Mouse (Mus musculus) MEL (cell line): ENCODE measurements around the gene Atp6v1g2. TPM values are rescaled to one million over a fixed set of nuclear protein-coding genes. Genes with fewer than 3 reads are reported as not detected.

Experiments used
- DNase-seq: peaks from one replicate; pipeline ENCODE4 v3.0.0; 2011; ENCODE audit warnings: low read depth, low spot score
- H3K27ac ChIP-seq: 2 replicates; pipeline ENCODE4 v1.5.1; 2012; ENCODE audit warnings: low read depth, mild to moderate bottlenecking, control low read depth, low read length, moderate library complexity; ENCODE audit not compliant: control insufficient read depth
- H3K27me3 ChIP-seq, 2 experiments: fragments of 150-350 bp in 1 of 2; sonication (generic) in 1 of 2; 2 replicates each; pipeline ENCODE4 v1.6.1; 2012; ENCODE audit warnings: low read length in 2 of 2, mild to moderate bottlenecking in 2 of 2, improper control_type of control experiment in 1 of 2, moderate library complexity in 1 of 2; ENCODE audit not compliant: insufficient read depth in 2 of 2, control insufficient read depth in 1 of 2
- H3K36me3 ChIP-seq, 2 experiments: 2 replicates each; pipeline ENCODE4 v1.6.1; 2012 to 2014; ENCODE audit warnings: low read length in 2 of 2, improper control_type of control experiment in 1 of 2, inconsistent platforms in 1 of 2, mild to moderate bottlenecking in 1 of 2; ENCODE audit not compliant: insufficient read depth in 2 of 2, control insufficient read depth in 1 of 2
- H3K4me1 ChIP-seq, 2 experiments: fragments of 150-350 bp in 1 of 2; sonication (generic) in 1 of 2; 2 replicates each; pipeline ENCODE4 v1.6.1; 2012; ENCODE audit warnings: low read length in 2 of 2, improper control_type of control experiment in 1 of 2, mild to moderate bottlenecking in 1 of 2; ENCODE audit not compliant: insufficient read depth in 2 of 2, control insufficient read depth in 1 of 2
- H3K4me3 ChIP-seq, 2 experiments: fragments of 150-350 bp in 1 of 2; sonication (generic) in 1 of 2; 2 replicates each; pipeline ENCODE4 v1.5.1; 2012; ENCODE audit warnings: low read depth in 2 of 2, low read length in 2 of 2, mild to moderate bottlenecking in 2 of 2, moderate library complexity in 2 of 2, control low read depth in 1 of 2, improper control_type of control experiment in 1 of 2; ENCODE audit not compliant: control insufficient read depth in 1 of 2, insufficient read depth in 1 of 2
- H3K79me2 ChIP-seq: 2 replicates; pipeline ENCODE4 v1.6.1; 2012; ENCODE audit warnings: mild to moderate bottlenecking, low read length, moderate library complexity; ENCODE audit not compliant: control insufficient read depth, poor library complexity, insufficient read depth
- H3K9ac ChIP-seq: 2 replicates; pipeline ENCODE4 v1.6.1; 2012; ENCODE audit warnings: low read depth, mild to moderate bottlenecking, control low read depth, low read length, moderate library complexity; ENCODE audit not compliant: control insufficient read depth, poor library complexity, severe bottlenecking
- H3K9me3 ChIP-seq: fragments of 150-350 bp; sonication (generic); replicated peaks from 2 replicates; pipeline ENCODE4 v1.6.1; 2012; ENCODE audit warnings: mild to moderate bottlenecking, low read length, improper control_type of control experiment, moderate library complexity; ENCODE audit not compliant: insufficient read depth
- BHLHE40 ChIP-seq: IDR thresholded peaks from 2 replicates; pipeline ENCODE4 v1.6.1; 2012; ENCODE audit warnings: low read depth, mild to moderate bottlenecking, inconsistent platforms, low read length, improper control_type of control experiment, borderline replicate concordance
- CHD1 ChIP-seq: IDR thresholded peaks from 2 replicates; pipeline ENCODE4 v1.6.1; 2012; ENCODE audit warnings: low read depth, mild to moderate bottlenecking, inconsistent platforms, low read length, improper control_type of control experiment
- CHD2 ChIP-seq: IDR thresholded peaks from 2 replicates; pipeline ENCODE4 v1.6.1; 2011; ENCODE audit warnings: low read length, improper control_type of control experiment
- CTCF ChIP-seq, 3 experiments: IDR thresholded peaks in 2 of 3; conservative IDR thresholded peaks in 1 of 3; 2 replicates each; pipeline ENCODE4 v1.5.1; 2011 to 2012; ENCODE audit warnings: low read length in 3 of 3, low read depth in 2 of 3, mild to moderate bottlenecking in 2 of 3, improper control_type of control experiment in 1 of 3, inconsistent platforms in 1 of 3, mixed read lengths in 1 of 3, moderate library complexity in 1 of 3; ENCODE audit not compliant: control insufficient read depth in 1 of 3, insufficient read depth in 1 of 3, poor library complexity in 1 of 3, severe bottlenecking in 1 of 3
- E2F4 ChIP-seq: IDR thresholded peaks from 2 replicates; pipeline ENCODE4 v1.6.1; 2011; ENCODE audit warnings: low read depth, low read length, improper control_type of control experiment, borderline replicate concordance
- ELF1 ChIP-seq: IDR thresholded peaks from 2 replicates; pipeline ENCODE4 v1.6.1; 2014; ENCODE audit warnings: low read depth, mild to moderate bottlenecking, inconsistent platforms, low read length, improper control_type of control experiment, moderate library complexity
- GABPA ChIP-seq: IDR thresholded peaks from 2 replicates; pipeline ENCODE4 v1.6.1; 2012; ENCODE audit warnings: low read depth, mild to moderate bottlenecking, inconsistent platforms, low read length, improper control_type of control experiment, moderate library complexity
- GATA1 ChIP-seq: IDR thresholded peaks from 2 replicates; pipeline ENCODE4 v1.6.1; 2011; ENCODE audit warnings: low read depth, low read length, improper control_type of control experiment
- JUND ChIP-seq: IDR thresholded peaks from 2 replicates; pipeline ENCODE4 v1.6.1; 2011; ENCODE audit warnings: low read depth, mild to moderate bottlenecking, improper control_type of control experiment, low read length
- MAX ChIP-seq: IDR thresholded peaks from 2 replicates; pipeline ENCODE4 v1.6.1; 2011; ENCODE audit warnings: low read length, improper control_type of control experiment
- MAZ ChIP-seq: IDR thresholded peaks from 2 replicates; pipeline ENCODE4 v1.6.1; 2012; ENCODE audit warnings: low read depth, mild to moderate bottlenecking, inconsistent platforms, low read length, improper control_type of control experiment
- MEF2A ChIP-seq: IDR thresholded peaks from 2 replicates; pipeline ENCODE4 v1.6.1; 2014; ENCODE audit warnings: low read depth, mild to moderate bottlenecking, inconsistent platforms, low read length, improper control_type of control experiment; ENCODE audit not compliant: poor library complexity, insufficient replicate concordance, severe bottlenecking; ENCODE audit errors: extremely low read depth
- MYB ChIP-seq: IDR thresholded peaks from 2 replicates; pipeline ENCODE4 v1.6.1; 2011; ENCODE audit warnings: mild to moderate bottlenecking, low read depth, low read length, improper control_type of control experiment
- MYC ChIP-seq: IDR thresholded peaks from 2 replicates; pipeline ENCODE4 v1.6.1; 2011; ENCODE audit warnings: low read depth, mild to moderate bottlenecking, low read length, improper control_type of control experiment, moderate library complexity
- NELFE ChIP-seq: IDR thresholded peaks from 2 replicates; pipeline ENCODE4 v1.6.1; 2011; ENCODE audit warnings: low read depth, low read length, improper control_type of control experiment
- NRF1 ChIP-seq: IDR thresholded peaks from 2 replicates; pipeline ENCODE4 v1.6.1; 2014; ENCODE audit warnings: low read depth, mild to moderate bottlenecking, inconsistent platforms, low read length, improper control_type of control experiment, moderate library complexity; ENCODE audit not compliant: poor library complexity, insufficient read depth, severe bottlenecking
- POLR2A ChIP-seq, 2 experiments: IDR thresholded peaks; 2 replicates each; pipeline ENCODE4 v1.6.1; 2011 to 2012; ENCODE audit warnings: low read length in 2 of 2, mild to moderate bottlenecking in 2 of 2, control low read depth in 1 of 2, improper control_type of control experiment in 1 of 2, low read depth in 1 of 2, moderate library complexity in 1 of 2; ENCODE audit not compliant: control insufficient read depth in 1 of 2, insufficient read depth in 1 of 2, poor library complexity in 1 of 2
- POLR2AphosphoS2 ChIP-seq: IDR thresholded peaks from 2 replicates; pipeline ENCODE4 v1.6.1; 2011; ENCODE audit warnings: low read length, improper control_type of control experiment
- POLR2AphosphoS5 ChIP-seq: IDR thresholded peaks from 2 replicates; pipeline ENCODE4 v1.6.1; 2012; ENCODE audit warnings: low read depth, borderline replicate concordance, mild to moderate bottlenecking, inconsistent platforms, low read length, moderate library complexity, mixed read lengths
- SMC3 ChIP-seq: IDR thresholded peaks from 2 replicates; pipeline ENCODE4 v1.6.1; 2011; ENCODE audit warnings: low read depth, low read length, improper control_type of control experiment
- TCF12 ChIP-seq: IDR thresholded peaks from 2 replicates; pipeline ENCODE4 v1.6.1; 2014; ENCODE audit warnings: low read depth, mild to moderate bottlenecking, inconsistent platforms, low read length, improper control_type of control experiment, moderate library complexity
- UBTF ChIP-seq: IDR thresholded peaks from 2 replicates; pipeline ENCODE4 v1.6.1; 2012; ENCODE audit warnings: low read depth, mild to moderate bottlenecking, inconsistent platforms, low read length, improper control_type of control experiment, moderate library complexity, borderline replicate concordance; ENCODE audit not compliant: insufficient read depth
- USF1 ChIP-seq: IDR thresholded peaks from 2 replicates; pipeline ENCODE4 v1.6.1; 2014; ENCODE audit warnings: low read depth, mild to moderate bottlenecking, inconsistent platforms, low read length, improper control_type of control experiment, moderate library complexity
- ZKSCAN1 ChIP-seq: IDR thresholded peaks from 2 replicates; pipeline ENCODE4 v1.6.1; 2012; ENCODE audit warnings: low read depth, mild to moderate bottlenecking, inconsistent platforms, low read length, improper control_type of control experiment, moderate library complexity
- ZMIZ1 ChIP-seq: IDR thresholded peaks from 2 replicates; pipeline ENCODE4 v1.6.1; 2012; ENCODE audit warnings: low read depth, mild to moderate bottlenecking, inconsistent platforms, low read length, improper control_type of control experiment, moderate library complexity
- ZNF384 ChIP-seq: IDR thresholded peaks from 2 replicates; pipeline ENCODE4 v1.6.1; 2012; ENCODE audit warnings: low read depth, mild to moderate bottlenecking, inconsistent platforms, low read length, improper control_type of control experiment
- polyA plus RNA-seq, 2 experiments: library from polyadenylated mRNA; stranded (reverse) in 1 of 2; unstranded in 1 of 2; fragments of >175 nt in 1 of 2; fragments of >200 nt in 1 of 2; gene quantifications; 2 replicates each; pipeline versions ENCODE4 v1.2.1 to v1.2.4; 2012; ENCODE audit warnings: low replicate concordance in 2 of 2, low read depth in 1 of 2; ENCODE audit not compliant: insufficient read length in 2 of 2, insufficient read depth in 1 of 2, missing spikeins in 1 of 2
- total RNA-seq: library from RNA; depleted of rRNA; stranded (reverse); fragments of 300-350 nt; gene quantifications from 2 replicates; pipeline ENCODE4 v1.2.3, GENCODE M21; 2012

Atp6v1g2 gene
- total and polyA plus RNA-seq, 3 experiments = 0.46 to 4.7 TPM; not detected in 1

DNA sequence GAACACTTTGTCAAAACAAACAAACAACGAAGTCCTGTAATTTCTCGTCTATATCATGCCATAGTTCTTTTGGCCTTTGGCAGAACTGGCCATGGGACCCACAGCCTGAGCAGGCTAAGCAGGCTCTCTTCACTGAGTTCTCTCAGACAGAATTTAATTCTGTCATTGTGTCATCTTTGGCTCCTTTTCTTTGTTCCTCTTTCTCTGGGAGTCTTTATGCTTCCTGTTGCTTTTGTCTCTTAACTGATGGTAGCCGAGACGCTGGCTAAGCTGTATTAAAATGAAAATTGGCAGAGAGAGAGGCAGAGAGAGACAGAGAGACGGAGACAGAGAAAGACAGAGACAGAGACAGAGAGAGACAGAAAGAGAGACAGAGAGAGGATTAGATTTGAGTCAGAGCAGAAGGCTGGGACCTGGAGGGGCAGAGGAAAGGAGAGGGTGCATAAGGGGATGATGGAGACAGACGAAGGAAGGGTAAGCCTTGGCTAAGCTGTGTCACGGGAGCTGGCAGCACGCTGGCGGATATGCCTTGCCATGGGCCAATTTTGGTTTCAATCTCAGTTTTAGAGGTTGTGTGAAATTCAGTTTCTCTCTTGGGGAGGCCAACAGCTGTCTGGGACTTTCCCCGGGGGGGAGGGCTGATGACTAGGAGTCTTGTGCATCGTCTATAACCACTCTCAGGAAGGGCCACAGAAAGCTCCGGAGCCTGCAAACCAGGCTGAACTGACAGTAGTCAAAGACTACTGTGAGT, 23.5 kb upstream of the Atp6v1g2 start (continued):
- TF ChIP-seq TCF12 (no peak), MYC (no peak), CHD1 (no peak), POLR2AphosphoS2 (no peak), MAZ (0 out of 2 replicates have a peak, but pooled peaks have one; percentile 42), E2F4 (no peak), POLR2A (IDR thresholded peaks at IDR 0.05; ENCODE audit: control insufficient read depth in 1 of 2, insufficient read depth in 1 of 2, low read depth in 1 of 2, low read length in 2 of 2, poor library complexity in 1 of 2) (0 out of 4 replicates have a peak, but pooled peaks of 1 of the 2 experiments have one; percentile 26), MAX (no peak), POLR2AphosphoS5 (no peak), BHLHE40 (peak; percentile 32; the same call in 1 of the 2 replicates), MYB (no peak), SMC3 (0 out of 2 replicates have a peak, but pooled peaks have one; percentile 21), GATA1 (peak; percentile 77), JUND (no peak), NELFE (no peak), CTCF (IDR thresholded peaks at IDR 0.05 in 2 of 3, conservative IDR thresholded peaks at IDR 0.05 in 1 of 3; ENCODE audit: control insufficient read depth in 1 of 3, insufficient read depth in 1 of 3, low read depth in 2 of 3, low read length in 3 of 3, poor library complexity in 1 of 3, severe bottlenecking in 1 of 3) (no peak)

DNA sequence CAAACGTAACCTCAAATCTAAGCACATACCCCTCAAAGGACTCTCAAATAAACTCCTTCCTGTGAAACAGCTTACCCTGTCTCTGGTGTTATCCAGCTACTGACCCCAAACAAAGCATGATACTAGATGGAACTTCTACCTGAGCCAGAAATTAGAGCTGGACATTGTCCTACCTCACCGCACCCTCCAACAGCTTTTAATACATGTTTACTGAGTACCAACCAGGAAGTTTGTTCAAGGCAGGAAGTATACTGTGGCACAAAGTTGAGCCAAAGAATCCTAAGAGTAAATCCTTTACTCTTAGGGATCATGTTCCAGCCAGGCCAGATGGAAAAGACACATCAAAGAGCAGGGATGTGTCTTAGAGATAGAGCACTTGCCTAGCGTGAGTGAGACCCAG, 22.9 kb upstream of the Atp6v1g2 start:
- no peaks in the 10 kb centered on the region for H3K9me3 ChIP-seq
- peaks cover 0 to 11% of the 10 kb centered on the region in 2 experiments; a peak in 2 of 4 replicates for H3K36me3 ChIP-seq
- no peak for DNase-seq
- peaks cover 7 to 20% of the 10 kb centered on the region in 2 experiments for H3K4me1 ChIP-seq
- H3K4me3 ChIP-seq = no peak overlapping the region
- H3K27ac ChIP-seq = no peak overlapping the region
- H3K9ac ChIP-seq = peak overlapping the region; percentile 58; the same call in 1 of the 2 replicates
- TF ChIP-seq JUND (no peak), ZKSCAN1 (no peak), MAZ (no peak), CTCF (IDR thresholded peaks at IDR 0.05 in 2 of 3, conservative IDR thresholded peaks at IDR 0.05 in 1 of 3; ENCODE audit: control insufficient read depth in 1 of 3, insufficient read depth in 1 of 3, low read depth in 2 of 3, low read length in 3 of 3, poor library complexity in 1 of 3, severe bottlenecking in 1 of 3) (no peak), GABPA (no peak), MEF2A (no peak), CHD1 (no peak), NELFE (no peak), TCF12 (no peak), MAX (no peak), SMC3 (no peak), CHD2 (no peak), ELF1 (no peak), USF1 (no peak), UBTF (no peak), ZMIZ1 (no peak), POLR2AphosphoS2 (no peak), ZNF384 (no peak), NRF1 (no peak)
- TF ChIP-seq, all 39 proteins: peak for 0
- no peaks in the 10 kb centered on the region; the same call in 1 of the 2 replicates for H3K79me2 ChIP-seq
- H3K27me3 ChIP-seq = no peaks in the 10 kb centered on the region
